Mouse (Mus musculus) cerebellum, postnatal 4 days (tissue): ENCODE measurements around the gene Zfp747.
"Not testable (repeated sequence)": the region's sequence is repeated elsewhere in the genome, so short reads cannot be mapped to it uniquely, and the experiment has no call there.

Source experiments
- DNase-seq, 2 experiments: peaks; one replicate each; pipeline ENCODE4 v3.0.0; 2022; ENCODE audit warnings: low spot score in 2 of 2, mixed read lengths in 1 of 2

Zfp747 gene

GRCm38 (mm10) chr7:127371870-127372269 is 4.0 kb downstream of the Zfp747 start:
- DNase-seq, result not testable (repeated sequence)

GRCm38 (mm10) chr7:127371213-127371612 is 4.6 kb downstream of the Zfp747 start:
- DNase-seq, result no peak

GRCm38 (mm10) chr7:127366249-127366648 is 9.6 kb downstream of the Zfp747 start:
- DNase-seq, result no peak

GRCm38 (mm10) chr7:127364166-127364565 is 11.7 kb downstream of the Zfp747 start:
- DNase-seq, result no peak

GRCm38 (mm10) chr7:127363475-127363921 is 12.4 kb downstream of the Zfp747 start:
- DNase-seq, result peak in 1 of 2 experiments; percentile 24

GRCm38 (mm10) chr7:127362418-127362817 is 13.4 kb downstream of the Zfp747 start:
- peak in 1 of 2 experiments; percentile 12 for DNase-seq

GRCm38 (mm10) chr7:127361449-127361848 is 14.4 kb downstream of the Zfp747 start:
- peak in 1 of 2 experiments; percentile 5 for DNase-seq

- DNase-seq, result no peak
Measured at GRCm38 (mm10) chr7:127360265-127360664, 15.6 kb downstream of the Zfp747 start.

- DNase-seq, result no peak
Measured at GRCm38 (mm10) chr7:127358472-127358871, 17.4 kb downstream of the Zfp747 start.

GRCm38 (mm10) chr7:127357871-127358270 is 18.0 kb downstream of the Zfp747 start:
- no peak for DNase-seq

GRCm38 (mm10) chr7:127355796-127356195 is 20.1 kb downstream of the Zfp747 start:
- no peak for DNase-seq

GRCm38 (mm10) chr7:127351230-127352004 is 24.4 kb downstream of the Zfp747 start:
- no peak for DNase-seq

GRCm38 (mm10) chr7:127346676-127347075 is 29.2 kb downstream of the Zfp747 start:
- DNase-seq, result no peak

GRCm38 (mm10) chr7:127345512-127346325 is 30.1 kb downstream of the Zfp747 start, which contains the start of gene Zfp768:
Zfp768 (minus strand) TSS chr7:127345589.
- peak; percentile 92 to 97 for DNase-seq

- no peak for DNase-seq
Measured at GRCm38 (mm10) chr7:127345092-127345491, 30.8 kb downstream of the Zfp747 start.

GRCm38 (mm10) chr7:127344371-127344770 is 31.5 kb downstream of the Zfp747 start:
- no peak for DNase-seq

- DNase-seq, result no peak
Measured at GRCm38 (mm10) chr7:127343351-127344019, 32.4 kb downstream of the Zfp747 start.

GRCm38 (mm10) chr7:127342888-127343287 is 33.0 kb downstream of the Zfp747 start:
- no peak for DNase-seq

GRCm38 (mm10) chr7:127342332-127342731 is 33.5 kb downstream of the Zfp747 start:
- DNase-seq, result no peak

GRCm38 (mm10) chr7:127341861-127342260 is 34.0 kb downstream of the Zfp747 start:
- DNase-seq, result not testable (repeated sequence)

- DNase-seq, result no peak
Measured at GRCm38 (mm10) chr7:127341356-127341755, 34.5 kb downstream of the Zfp747 start.

GRCm38 (mm10) chr7:127337636-127338035 is 38.2 kb downstream of the Zfp747 start:
- no peak for DNase-seq
